Mouse (Mus musculus) induced T-regulatory cell, adult 2 months (primary cell): Measurements from ENCODE around the gene Gm4303.
"Not testable (repeated sequence)": the region's sequence is repeated elsewhere in the genome, so short reads cannot be mapped to it uniquely, and the experiment has no call there.

Source experiments
- DNase-seq: peaks from one replicate; pipeline ENCODE4 v3.0.0-alpha.2; 2012; ENCODE audit warnings: low read depth

The Gm4303 gene

DNA sequence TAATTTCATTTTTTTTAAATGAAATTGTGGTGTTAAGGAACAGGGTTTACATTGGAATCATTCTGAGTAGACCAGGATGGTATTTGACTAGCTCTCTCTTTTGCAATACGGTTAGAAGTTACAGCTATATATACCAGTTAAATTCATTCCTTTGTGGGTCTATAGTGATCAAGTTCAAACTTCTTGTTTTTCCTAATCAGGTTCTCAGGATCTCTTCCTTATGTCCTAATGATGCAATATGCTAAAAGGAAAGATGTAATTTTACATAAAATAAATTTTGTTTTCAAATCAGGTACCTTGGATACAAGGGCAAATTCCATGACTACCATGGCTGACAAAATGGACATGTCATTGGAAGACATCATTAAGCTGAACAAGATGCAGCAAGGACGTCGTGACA lies at the start of gene Gm4303:
Gene Gm4303, plus strand, starts transcription at position 301 of the 400 bp plus-strand sequence.
- DNase-seq = not testable (repeated sequence)

DNA sequence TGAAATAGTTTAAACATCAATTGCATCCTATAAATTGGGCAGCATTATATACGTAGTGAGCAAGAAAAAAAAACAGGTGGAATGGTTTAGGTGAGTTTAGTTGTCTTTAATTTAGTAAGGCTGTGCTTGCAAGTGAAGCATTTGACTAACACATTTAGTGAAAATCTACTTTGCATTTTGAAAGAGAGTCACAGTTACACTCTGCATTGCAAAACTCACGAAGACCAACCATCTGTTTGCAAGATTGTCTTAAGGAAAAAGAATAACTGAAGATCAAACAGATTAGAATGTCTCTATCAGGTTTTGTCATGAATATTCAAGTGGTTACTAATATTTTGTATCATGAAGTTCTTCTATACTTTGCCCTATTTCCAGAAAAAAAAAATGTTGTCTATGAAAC lies 49.7 kb upstream of the Gm4303 start:
- DNase-seq = no peak

DNA sequence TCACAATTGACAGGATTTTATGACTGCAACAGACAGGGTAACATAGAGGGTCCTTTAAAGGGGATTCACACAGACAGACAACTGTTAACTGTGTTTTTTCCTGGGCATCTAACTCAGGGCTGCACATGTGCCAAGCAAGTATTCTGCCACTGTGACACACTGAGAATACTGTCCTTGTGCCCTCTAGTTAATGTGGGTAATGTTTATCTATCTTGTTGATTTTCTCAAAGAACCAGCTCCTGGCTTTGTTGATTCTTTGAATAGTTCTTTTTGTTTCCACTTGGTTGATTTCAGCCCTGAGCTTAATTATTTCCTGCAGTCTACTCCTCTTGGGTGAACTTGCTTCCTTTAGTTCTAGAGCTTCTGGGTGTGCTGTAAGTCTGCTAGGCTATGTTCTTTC lies 45.7 kb upstream of the Gm4303 start:
- DNase-seq = not testable (repeated sequence)

DNA sequence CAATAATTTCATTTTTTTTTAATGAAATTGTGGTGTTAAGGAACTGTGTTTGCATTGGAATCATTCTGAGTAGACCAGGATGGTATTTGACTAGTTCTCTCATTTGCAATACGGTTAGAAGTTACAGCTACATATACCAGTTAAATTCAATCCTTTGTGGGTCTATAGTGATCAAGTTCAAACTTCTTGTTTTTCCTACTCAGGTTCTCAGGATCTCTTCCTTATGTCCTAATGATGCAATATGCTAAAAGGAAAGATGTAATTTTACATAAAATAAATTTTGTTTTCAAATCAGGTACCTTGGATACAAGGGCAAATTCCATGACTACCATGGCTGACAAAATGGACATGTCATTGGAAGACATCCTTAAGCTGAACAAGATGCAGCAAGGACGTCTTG lies 10.4 kb upstream of the Gm4303 start, which contains the start of gene Gm4301:
Gene Gm4301, plus strand, starts transcription at position 301 of the 400 bp plus-strand sequence.
- not testable (repeated sequence) for DNase-seq

DNA sequence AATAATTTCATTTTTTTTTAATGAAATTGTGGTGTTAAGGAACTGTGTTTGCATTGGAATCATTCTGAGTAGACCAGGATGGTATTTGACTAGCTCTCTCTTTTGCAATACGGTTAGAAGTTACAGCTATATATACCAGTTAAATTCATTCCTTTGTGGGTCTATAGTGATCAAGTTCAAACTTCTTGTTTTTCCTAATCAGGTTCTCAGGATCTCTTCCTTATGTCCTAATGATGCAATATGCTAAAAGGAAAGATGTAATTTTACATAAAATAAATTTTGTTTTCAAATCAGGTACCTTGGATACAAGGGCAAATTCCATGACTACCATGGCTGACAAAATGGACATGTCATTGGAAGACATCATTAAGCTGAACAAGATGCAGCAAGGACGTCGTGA lies 5.2 kb upstream of the Gm4303 start, which contains the start of gene Gm4302:
Gene Gm4302, plus strand, starts transcription at position 301 of the 400 bp plus-strand sequence.
- DNase-seq = not testable (repeated sequence)

DNA sequence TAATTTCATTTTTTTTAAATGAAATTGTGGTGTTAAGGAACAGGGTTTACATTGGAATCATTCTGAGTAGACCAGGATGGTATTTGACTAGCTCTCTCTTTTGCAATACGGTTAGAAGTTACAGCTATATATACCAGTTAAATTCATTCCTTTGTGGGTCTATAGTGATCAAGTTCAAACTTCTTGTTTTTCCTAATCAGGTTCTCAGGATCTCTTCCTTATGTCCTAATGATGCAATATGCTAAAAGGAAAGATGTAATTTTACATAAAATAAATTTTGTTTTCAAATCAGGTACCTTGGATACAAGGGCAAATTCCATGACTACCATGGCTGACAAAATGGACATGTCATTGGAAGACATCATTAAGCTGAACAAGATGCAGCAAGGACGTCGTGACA lies 5.0 kb downstream of the Gm4303 start, which contains the start of gene Gm4305:
Gene Gm4305, plus strand, starts transcription at position 301 of the 400 bp plus-strand sequence.
- not testable (repeated sequence) for DNase-seq

DNA sequence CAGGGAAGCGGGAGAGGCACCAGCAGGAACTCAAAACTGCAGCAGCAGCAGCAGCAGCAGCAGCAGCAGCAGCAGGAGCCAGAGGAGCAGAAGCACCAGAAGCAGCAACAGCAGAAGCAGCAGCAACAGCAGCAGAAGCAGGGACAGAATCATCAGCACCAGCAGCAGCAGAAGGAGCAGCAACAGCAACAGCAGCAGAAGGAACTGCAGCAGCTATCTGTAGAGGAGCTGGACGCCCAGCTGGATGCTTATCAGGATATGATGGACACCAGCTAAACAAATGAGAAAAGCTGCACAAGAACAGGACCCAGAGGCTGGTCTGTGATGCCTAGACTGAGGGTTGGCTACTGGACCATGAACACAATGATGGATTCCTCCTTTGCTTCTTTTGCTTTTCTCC lies 11.1 kb downstream of the Gm4303 start:
- DNase-seq = not testable (repeated sequence)

DNA sequence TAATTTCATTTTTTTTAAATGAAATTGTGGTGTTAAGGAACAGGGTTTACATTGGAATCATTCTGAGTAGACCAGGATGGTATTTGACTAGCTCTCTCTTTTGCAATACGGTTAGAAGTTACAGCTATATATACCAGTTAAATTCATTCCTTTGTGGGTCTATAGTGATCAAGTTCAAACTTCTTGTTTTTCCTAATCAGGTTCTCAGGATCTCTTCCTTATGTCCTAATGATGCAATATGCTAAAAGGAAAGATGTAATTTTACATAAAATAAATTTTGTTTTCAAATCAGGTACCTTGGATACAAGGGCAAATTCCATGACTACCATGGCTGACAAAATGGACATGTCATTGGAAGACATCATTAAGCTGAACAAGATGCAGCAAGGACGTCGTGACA lies 15.3 kb downstream of the Gm4303 start, which contains the start of gene Gm4307:
Gene Gm4307, plus strand, starts transcription at position 301 of the 400 bp plus-strand sequence.
- DNase-seq = not testable (repeated sequence)

DNA sequence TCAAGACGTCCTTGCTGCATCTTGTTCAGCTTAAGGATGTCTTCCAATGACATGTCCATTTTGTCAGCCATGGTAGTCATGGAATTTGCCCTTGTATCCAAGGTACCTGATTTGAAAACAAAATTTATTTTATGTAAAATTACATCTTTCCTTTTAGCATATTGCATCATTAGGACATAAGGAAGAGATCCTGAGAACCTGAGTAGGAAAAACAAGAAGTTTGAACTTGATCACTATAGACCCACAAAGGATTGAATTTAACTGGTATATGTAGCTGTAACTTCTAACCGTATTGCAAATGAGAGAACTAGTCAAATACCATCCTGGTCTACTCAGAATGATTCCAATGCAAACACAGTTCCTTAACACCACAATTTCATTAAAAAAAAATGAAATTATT lies 36.7 kb downstream of the Gm4303 start, which contains the start of gene Gm4312:
Gene Gm4312, minus strand, starts transcription at position 101 of the 400 bp plus-strand sequence.
- DNase-seq = not testable (repeated sequence)
